Mouse (Mus musculus): ENCODE measurements around the gene Ackr1. TPM values are rescaled to one million over a fixed set of nuclear protein-coding genes. Genes with fewer than 3 reads are reported as not detected.

Gene Ackr1
- total and polyA plus RNA-seq, 2 experiments from 2014 or later, result 14.0 to 32.8 TPM

Other genes with a start within 250 kb of the Ackr1 start
- not detected in 2 replicates for gene Olfr1408, start 196.4 kb downstream of the Ackr1 start, total RNA-seq (2014; rRNA removed)
- gene Olfr1408, start 196.4 kb downstream of the Ackr1 start, polyA plus RNA-seq (2015; fragmentation: Nextera tagmentation; extraction: Ambion mirVana), result not detected in 2 replicates
- gene Olfr1406, start 143.1 kb downstream of the Ackr1 start, total RNA-seq (2014; rRNA removed), result not detected in 2 replicates
- not detected in 2 replicates for gene Olfr1406, start 143.1 kb downstream of the Ackr1 start, polyA plus RNA-seq (2015; fragmentation: Nextera tagmentation; extraction: Ambion mirVana)
- gene Olfr218, start 135.9 kb downstream of the Ackr1 start, total RNA-seq (2014; rRNA removed), result not detected in 2 replicates
- not detected in 2 replicates for gene Olfr218, start 135.9 kb downstream of the Ackr1 start, polyA plus RNA-seq (2015; fragmentation: Nextera tagmentation; extraction: Ambion mirVana)
- gene Olfr1404, start 121.4 kb downstream of the Ackr1 start, total RNA-seq (2014; rRNA removed), result not detected in 2 replicates
- gene Olfr1404, start 121.4 kb downstream of the Ackr1 start, polyA plus RNA-seq (2015; fragmentation: Nextera tagmentation; extraction: Ambion mirVana), result not detected in 2 replicates
- not detected in 2 replicates for gene Fcer1a, start 106.5 kb downstream of the Ackr1 start, total RNA-seq (2014; rRNA removed)
- 0.18 TPM in 1 of 2 replicates, not detected in the other for gene Fcer1a, start 106.5 kb downstream of the Ackr1 start, polyA plus RNA-seq (2015; fragmentation: Nextera tagmentation; extraction: Ambion mirVana)
- 0.05 TPM in 1 of 2 replicates, not detected in the other for gene Olfr418, start 67.7 kb downstream of the Ackr1 start, total RNA-seq (2014; rRNA removed)
- gene Olfr418, start 67.7 kb downstream of the Ackr1 start, polyA plus RNA-seq (2015; fragmentation: Nextera tagmentation; extraction: Ambion mirVana), result not detected in 2 replicates
- not detected in 2 replicates for gene Mptx2, start 56.0 kb downstream of the Ackr1 start, total RNA-seq (2014; rRNA removed)
- gene Mptx2, start 56.0 kb downstream of the Ackr1 start, polyA plus RNA-seq (2015; fragmentation: Nextera tagmentation; extraction: Ambion mirVana), result not detected in 2 replicates
- 2.3 and 4.5 TPM in 2 replicates for gene Aim2, start 17.1 kb upstream of the Ackr1 start, total RNA-seq (2014; rRNA removed)
- 1.1 and 1.8 TPM in 2 replicates for gene Aim2, start 17.1 kb upstream of the Ackr1 start, polyA plus RNA-seq (2015; fragmentation: Nextera tagmentation; extraction: Ambion mirVana)
- gene Cadm3, start 33.9 kb upstream of the Ackr1 start, total RNA-seq (2014; rRNA removed), result 278 and 354 TPM in 2 replicates
- 25.6 and 41.0 TPM in 2 replicates for gene Cadm3, start 33.9 kb upstream of the Ackr1 start, polyA plus RNA-seq (2015; fragmentation: Nextera tagmentation; extraction: Ambion mirVana)
- not detected in 2 replicates for gene Ifi206, start 157.3 kb upstream of the Ackr1 start, total RNA-seq (2014; rRNA removed)
- gene Ifi206, start 157.3 kb upstream of the Ackr1 start, polyA plus RNA-seq (2015; fragmentation: Nextera tagmentation; extraction: Ambion mirVana), result 0.05 TPM in 1 of 2 replicates, not detected in the other
- not detected in 2 replicates for gene Ifi214, start 202.2 kb upstream of the Ackr1 start, total RNA-seq (2014; rRNA removed)
- gene Ifi214, start 202.2 kb upstream of the Ackr1 start, polyA plus RNA-seq (2015; fragmentation: Nextera tagmentation; extraction: Ambion mirVana), result not detected in 2 replicates

Data from forebrain, postnatal 0 days (tissue).